Mouse (Mus musculus) monocyte, adult 2 months (primary cell): ENCODE measurements around the gene Prss58.

Source experiments
- DNase-seq, 2 experiments: peaks; one replicate each; pipeline ENCODE4 v3.0.0; 2022; ENCODE audit warnings: low spot score in 2 of 2, low read depth in 1 of 2

The Prss58 gene

DNA sequence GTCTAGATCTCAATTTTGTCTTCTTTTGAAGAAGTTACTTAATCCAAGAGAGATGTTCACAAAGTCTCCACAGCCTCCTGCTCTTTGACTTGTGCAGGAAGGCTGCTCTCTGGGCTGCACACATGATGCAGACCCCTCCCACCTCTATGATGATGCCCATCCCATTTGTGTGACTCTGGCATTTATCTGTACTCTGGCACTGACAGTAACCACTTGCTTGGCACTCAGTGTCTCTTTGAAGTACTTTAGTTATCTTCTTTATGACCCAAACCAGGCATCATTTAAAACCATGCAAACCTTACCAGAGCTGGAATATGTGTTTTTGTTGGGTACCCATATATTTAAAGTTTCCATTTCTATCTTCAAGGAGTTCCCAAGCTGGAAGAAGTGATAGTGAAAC is at the start of gene Prss58:
Gene Prss58 (minus strand): TSS at position 101 of the 400 bp plus-strand sequence.
- no peak for DNase-seq

DNA sequence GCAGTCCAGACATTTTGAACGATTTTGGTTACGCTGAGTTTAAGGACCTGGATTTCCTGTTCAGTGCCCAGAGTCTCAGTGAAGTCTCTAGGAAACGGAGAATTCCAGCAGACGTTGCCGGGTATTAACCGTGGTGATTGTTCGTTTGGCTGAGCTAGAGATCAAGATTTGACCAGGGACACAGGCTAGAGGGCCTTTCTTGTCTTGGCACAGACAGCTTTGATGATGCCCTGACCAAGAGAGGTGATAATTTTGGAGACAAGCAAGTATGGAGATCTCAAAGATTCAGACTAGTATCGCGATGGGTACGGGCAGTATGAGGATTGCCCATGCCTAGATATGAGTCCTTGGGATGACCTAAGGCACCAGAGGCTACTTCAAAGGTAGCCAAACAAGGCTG is 40.3 kb upstream of the Prss58 start, which contains the start of gene 1700074P13Rik:
Gene 1700074P13Rik (minus strand): TSS at position 101 of the 400 bp plus-strand sequence.
- DNase-seq, result no peak

DNA sequence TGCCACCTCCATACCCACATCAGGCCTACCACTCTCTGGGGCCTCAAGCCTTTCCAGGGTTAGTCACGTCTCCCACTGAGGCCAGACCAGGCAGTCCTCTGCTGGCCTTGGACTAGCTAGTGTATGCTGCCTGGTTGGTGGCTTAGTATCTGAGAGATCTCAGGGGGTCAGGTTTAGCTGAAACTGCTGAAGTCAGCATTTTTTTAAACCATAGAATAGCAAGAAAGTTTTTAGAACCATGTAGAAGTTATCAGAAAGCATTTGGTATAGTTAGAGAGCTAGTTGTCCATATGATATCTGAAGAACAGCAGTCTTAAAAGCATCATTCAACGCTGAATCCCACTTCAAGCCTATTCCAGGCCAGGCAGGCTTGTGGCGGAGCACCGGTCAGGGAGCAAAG is 19.8 kb upstream of the Prss58 start:
- DNase-seq, result no peak

DNA sequence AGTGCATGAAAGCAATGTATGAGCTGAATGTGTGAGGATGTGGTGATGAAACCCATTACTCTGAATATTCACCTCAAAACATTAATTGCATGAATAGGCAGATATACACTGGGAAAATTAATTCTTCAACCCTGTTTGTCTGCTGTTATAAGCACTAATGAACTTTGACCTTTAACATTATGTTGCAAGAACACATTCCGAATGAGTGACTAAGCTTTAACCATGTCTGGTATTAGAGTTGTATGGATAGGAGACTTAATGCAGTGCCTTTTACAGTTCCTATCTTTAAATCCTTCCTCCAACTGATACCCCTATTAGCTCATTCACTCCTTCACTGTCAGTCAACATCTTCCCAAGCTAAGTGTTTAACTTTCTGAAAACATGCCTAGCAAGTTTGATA is 5.5 kb downstream of the Prss58 start:
- no peak for DNase-seq

DNA sequence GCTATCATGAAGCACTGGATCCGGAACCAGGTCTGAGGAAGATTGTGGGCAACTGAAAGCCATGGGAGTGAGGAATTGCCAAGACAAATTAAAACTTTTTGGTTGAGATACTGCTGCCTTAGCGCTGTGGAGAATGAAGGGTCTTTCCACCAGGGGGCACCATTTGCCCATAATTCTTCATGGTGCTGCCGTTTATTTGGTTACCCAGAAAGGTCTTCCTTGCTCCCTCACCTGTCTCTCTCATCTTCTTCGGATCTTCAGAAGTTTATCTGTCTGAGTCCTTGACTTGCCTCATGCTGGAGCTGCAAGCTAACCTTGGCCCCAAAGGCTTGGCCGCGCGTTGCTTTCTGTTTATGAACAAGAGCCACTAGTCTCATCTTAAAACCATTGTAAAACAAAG is 6.6 kb downstream of the Prss58 start:
- peak in 1 of 2 experiments; percentile 18 for DNase-seq

DNA sequence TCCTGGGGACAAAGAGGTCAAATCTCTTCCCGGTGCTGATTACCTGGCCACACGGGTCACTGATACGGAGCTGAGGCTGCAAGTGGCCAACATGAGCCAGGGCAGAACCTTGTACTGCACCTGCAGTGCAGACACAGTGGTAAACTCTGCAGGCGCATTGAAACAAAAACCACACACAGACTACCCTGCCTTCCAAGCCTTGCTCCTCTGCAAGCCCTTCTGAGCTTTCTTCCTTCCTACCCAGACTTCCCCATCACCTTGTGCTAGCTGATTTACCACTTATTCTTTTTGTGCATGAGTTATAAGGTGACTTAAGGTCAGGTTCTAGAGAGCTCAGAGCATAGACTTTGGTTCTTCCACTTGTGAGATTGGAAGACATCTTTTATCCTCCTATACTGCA is 8.4 kb downstream of the Prss58 start:
- DNase-seq, result no peak

DNA sequence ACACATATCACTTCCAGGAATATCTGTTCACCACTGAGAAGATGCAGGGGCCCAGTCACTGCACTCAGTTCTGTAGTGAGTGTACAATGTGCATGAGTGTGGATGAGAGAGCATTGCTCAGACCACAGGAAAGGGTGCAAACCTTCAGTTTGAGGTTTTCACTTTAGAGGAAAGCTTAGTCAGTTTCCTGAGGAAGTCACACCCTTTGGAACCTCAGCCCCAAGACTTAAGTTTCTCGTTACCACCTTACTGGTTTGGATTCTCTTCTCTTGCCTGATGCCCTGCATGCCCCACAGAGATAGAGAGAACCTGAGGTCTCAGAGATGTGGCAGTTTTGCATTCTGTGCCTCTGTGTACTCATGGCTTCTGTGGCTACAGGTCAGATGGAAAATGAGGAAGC is 9.2 kb downstream of the Prss58 start:
- DNase-seq, result peak in 1 of 2 experiments; percentile 29

DNA sequence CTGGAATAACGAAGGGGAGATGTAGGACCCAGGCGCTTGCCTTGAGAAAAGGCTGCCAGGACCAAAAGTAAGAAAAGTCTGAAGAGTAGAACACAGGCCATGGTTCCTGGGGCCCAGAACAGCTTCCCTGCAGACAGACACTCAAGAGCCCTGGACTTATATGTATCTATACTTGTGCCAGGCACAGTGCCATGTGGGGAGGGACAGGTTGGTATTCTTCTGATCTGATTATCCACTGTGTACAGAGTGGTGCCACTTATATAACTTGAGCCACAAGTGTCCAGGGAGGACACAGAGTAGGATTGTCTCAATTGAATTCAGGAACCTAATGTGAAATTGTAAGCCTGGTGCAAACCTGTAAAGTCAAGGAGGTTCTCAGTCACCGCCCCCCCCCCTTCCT is 12.8 kb downstream of the Prss58 start, which contains the start of gene Moxd2:
Gene Moxd2 (minus strand): TSS at position 101 of the 400 bp plus-strand sequence.
- DNase-seq, result no peak

DNA sequence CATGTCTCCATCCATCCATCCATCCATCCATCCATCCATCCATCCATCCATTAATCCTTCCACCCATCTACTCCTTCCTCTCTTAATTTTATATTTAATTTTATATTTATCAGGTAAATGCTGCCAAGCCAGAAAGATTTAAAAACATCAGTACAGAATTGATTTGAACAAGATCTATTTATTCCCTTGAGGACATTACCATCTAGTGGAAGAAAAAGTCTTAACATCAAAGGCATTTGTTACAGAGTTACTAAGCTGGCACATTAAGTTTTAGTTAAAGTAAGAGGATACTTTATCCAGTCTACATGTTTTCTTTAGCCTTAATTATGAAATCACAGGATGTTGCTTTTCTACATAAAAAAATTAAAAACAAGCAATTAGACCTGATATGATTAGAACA is 54.9 kb downstream of the Prss58 start:
- DNase-seq, result no peak
